Mouse (Mus musculus): ENCODE results near the gene Ptprg.

- TF ChIP-seq CTCF (conservative IDR thresholded peaks at IDR 0.05; ENCODE audit: low read length) = no peak
- no peak for TF ChIP-seq POU5F1 (IDR thresholded peaks at IDR 0.05; ENCODE audit: borderline replicate concordance, low read length)
- no peak for TF ChIP-seq NANOG (IDR thresholded peaks at IDR 0.05; ENCODE audit: borderline replicate concordance, low read length)
Observed at GRCm38 (mm10) chr14:11775204-11775603, 221.9 kb downstream of the Ptprg start.

Measured in E14TG2a.4 (cell line).